Mouse (Mus musculus) cerebellum, postnatal 36 days (tissue): ENCODE results near the gene Tepsin.

Experiments used
- DNase-seq, 2 experiments: peaks; one replicate each; pipeline ENCODE4 v3.0.0; 2021 to 2022; ENCODE audit warnings: mixed read lengths in 2 of 2

The Tepsin gene

GRCm38 (mm10) chr11:120098588-120099511 is at the start of gene Tepsin, which contains the start of gene Ndufaf8:
Tepsin (minus strand) TSS chr11:120098731.
Ndufaf8 (plus strand) TSS chr11:120098928.
- peak; percentile 96 to 100 for DNase-seq

DNA sequence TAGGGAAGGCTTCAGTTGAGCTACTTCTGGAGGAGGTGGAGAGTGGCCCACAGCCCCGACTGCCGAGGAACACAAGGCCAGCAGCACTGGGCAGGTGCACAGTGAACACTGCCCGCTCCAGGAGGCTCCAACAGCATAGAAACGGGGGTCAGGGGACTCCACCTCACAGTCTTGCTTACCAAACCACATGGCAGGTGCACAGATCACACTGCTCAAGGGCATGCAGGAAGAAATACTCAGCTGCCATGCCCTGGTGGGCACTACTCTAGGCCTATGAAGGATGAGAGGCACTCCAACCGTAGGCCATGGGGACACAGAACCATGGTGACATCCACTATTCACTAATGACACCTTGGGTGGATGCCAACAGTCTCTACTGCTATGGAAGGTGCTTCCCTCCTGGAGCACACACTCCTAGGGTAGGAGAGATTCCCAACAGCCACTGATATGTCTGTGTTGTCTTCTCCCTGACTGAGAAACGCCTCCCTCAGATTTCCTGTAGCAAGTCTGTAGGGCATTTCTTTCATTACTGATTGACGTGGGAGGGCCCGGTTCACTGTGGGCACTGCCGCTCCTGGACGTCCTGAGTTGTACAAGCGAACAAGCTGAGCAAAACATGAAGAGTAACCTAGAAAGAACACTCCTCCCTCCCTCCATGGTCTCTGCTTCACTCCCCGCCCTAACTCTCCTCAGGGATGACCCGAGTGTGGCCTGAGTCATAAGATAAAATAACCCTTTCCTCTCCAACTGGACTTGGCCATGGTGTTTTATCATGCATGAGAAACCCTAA is 45.4 kb upstream of the Tepsin start:
- DNase-seq = no peak

GRCm38 (mm10) chr11:120142601-120143051 is 44.1 kb upstream of the Tepsin start:
- peak in 1 of 2 experiments; percentile 27 for DNase-seq

DNA sequence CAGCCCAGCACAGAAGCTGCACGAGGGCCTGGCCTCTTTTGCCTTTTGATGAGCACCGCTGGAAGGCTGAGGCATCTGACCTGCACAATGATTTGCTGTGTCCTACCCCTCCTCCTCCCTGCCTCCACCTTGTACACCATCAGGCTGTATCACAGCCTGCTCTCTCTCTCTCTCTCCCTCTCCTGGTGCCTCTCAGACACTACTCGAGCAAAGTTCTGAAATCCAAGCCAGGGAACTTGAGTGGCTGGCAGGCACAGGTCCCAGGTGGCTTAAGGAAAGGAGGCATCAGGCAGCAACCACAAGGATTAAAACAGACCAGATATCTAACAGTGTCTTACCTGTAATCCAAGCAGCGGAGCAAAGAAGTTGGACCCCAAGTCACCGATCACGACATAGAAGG is 41.7 kb upstream of the Tepsin start:
- DNase-seq = no peak

GRCm38 (mm10) chr11:120139309-120139731 is 40.8 kb upstream of the Tepsin start:
- DNase-seq = no peak

GRCm38 (mm10) chr11:120137625-120138004 is 39.1 kb upstream of the Tepsin start:
- DNase-seq = no peak

GRCm38 (mm10) chr11:120136796-120137624 is 38.5 kb upstream of the Tepsin start:
- no peak for DNase-seq

GRCm38 (mm10) chr11:120136195-120136594 is 37.7 kb upstream of the Tepsin start:
- no peak for DNase-seq

DNA sequence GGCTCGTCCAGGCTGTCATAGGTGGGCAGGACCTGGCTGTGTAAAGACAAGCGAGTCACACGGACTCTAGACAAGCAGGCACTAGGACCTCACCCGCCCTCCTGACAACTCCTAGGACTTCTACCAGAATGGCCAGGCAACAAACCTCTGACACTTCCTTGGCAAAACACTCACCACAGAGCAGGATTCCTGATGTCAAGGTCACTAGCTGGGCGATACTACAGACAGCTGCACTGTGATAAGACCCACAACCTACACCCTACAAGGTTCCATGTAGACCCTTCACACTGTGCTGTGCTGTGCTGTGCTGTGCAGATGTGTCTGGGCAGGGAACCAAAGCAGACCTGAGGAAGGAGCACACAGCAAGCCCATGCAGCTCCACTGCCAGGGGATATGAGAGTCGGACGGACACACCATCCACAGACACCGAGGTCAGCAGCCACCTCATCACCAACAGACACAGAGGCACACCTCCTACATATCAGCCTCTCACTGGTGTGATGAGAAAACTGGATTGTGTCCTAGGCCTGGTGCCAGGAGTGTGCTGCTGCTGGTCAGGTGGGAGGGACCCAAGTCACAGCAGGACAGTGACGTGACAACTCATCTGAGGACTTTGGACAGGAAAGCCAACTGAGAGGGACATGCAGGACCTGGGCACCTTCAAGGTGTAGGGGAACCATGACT is 36.5 kb upstream of the Tepsin start:
- no peak for DNase-seq

- no peak for DNase-seq
Observed at GRCm38 (mm10) chr11:120134148-120134547, 35.6 kb upstream of the Tepsin start.

GRCm38 (mm10) chr11:120129281-120129680 is 30.8 kb upstream of the Tepsin start:
- DNase-seq = no peak

DNA sequence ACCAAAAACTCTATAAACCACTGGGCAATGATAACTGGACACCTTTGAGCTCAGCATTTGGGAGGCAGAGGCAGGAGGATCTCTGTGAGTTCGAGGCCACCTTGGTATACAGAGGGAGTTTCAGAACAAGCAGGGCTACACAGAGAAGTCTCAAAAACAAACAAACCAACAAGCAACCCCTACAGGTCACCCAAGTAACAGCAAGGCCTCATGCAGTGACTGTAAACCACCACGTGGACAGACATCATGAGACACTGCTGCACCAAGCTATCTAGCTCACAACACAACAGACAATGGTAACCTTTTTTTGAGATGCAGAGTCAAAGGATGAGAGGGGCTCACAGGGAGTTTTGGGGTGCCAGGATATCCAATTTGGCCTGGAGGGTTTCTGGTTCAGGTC is 28.3 kb upstream of the Tepsin start:
- DNase-seq = no peak

- no peak for DNase-seq
Observed at GRCm38 (mm10) chr11:120122126-120122525, 23.6 kb upstream of the Tepsin start.

DNA sequence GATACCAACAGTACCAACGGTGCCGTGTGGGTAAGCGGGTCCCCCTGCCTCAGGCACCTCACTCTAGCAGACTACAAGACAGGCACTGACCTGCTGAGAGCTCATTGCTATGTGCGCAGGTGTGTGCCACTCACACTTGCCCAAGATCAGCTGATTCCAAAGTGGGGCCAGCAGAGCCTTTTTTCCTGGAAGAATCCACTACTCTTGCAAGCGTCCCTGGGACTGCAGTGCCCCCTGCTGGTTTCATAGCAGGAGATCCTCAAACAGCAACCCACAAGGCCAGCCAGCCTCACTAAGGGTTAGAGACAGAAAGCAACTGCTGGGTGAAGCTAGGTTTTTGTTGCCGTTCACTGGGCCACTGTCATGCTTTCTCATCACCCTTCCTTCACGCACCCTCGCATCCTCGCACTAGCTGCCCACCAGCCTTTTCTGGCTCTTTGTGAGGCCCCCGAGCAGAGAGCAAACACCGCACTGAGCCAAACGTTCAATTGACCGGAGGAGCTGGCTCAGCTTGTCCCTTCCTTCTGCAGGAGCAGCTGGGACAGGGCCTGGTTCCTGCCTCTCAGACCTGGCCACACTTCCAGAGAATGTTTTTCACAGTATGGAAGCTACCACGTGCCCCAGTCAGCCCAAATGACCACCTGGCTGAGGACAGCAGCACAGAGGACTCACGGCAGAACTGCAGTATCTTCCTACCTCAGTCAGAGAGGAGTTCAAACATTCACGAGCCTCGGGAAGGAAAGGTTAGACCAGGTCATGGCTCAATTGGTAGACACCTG is 22.3 kb upstream of the Tepsin start:
- peak; percentile 78 for DNase-seq

GRCm38 (mm10) chr11:120119936-120120541 is 21.5 kb upstream of the Tepsin start:
- DNase-seq = no peak

GRCm38 (mm10) chr11:120119108-120119507 is 20.6 kb upstream of the Tepsin start:
- DNase-seq = no peak

DNA sequence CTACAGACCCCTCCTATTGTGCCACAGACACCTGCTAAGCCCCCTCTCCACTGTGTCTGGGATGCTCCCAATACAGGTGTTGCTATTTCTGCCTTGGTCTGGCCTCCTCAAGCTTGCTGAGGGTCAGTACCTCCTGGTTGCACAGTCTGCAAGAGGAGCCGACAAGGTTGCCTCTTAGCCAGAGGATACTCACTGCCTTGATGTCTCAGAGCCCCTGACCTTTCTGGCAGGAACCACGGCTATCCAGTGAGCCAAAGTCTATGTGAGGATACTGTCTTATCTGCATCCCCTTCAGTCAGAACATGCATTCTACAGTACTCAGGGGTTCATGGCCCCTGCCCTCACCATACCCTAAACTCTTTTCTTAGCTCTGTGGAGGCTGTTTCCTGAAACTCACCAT is 19.1 kb upstream of the Tepsin start:
- no peak for DNase-seq

- no peak for DNase-seq
Observed at GRCm38 (mm10) chr11:120114488-120115215, 16.1 kb upstream of the Tepsin start.

DNA sequence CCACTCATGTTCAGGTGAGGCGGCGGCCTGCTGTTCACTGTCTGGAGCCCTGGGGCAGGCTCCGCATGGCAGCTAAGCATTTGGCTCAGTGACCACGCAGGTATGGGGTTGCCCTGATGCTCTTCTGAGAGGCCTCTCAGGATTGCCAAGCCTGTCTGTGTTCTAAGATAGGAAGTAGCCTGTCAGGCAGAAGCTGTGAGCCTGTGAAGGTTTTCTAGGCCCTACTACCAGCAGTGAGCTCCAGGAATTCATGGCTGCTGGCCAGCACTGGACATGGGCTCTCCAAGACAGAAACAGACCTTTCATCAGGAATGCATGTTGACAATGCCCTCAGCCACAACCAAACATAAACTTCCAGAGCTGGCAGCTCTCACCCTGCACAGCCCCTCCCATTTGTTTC is 13.6 kb upstream of the Tepsin start:
- DNase-seq = peak in 1 of 2 experiments; percentile 42

DNA sequence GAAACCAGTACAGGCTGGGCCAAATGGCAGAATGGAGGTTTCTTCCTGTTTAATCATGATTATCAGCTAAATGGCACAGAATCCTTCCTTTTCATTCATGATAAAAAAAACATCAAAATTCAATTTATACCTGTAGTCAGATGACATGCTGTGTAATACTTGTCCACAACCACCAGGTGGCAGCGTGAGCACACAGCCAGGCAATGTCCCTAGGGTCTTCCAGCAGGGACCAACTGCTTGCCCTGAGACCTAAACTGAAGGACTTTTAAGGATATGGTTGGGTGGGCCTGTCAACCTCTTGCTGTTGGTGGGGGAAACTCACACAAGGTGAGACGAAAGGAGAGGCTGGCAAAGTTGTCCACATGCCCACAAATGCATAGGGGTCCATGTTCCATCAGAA is 12.5 kb upstream of the Tepsin start:
- peak; percentile 62 to 67 for DNase-seq
